Mouse (Mus musculus) embryonic facial prominence, embryonic 13.5 days (tissue): ENCODE measurements around the gene Wdr1. TPM values are rescaled to one million over a fixed set of nuclear protein-coding genes. Genes with fewer than 3 reads are reported as not detected.
"Not testable (repeated sequence)": the region's sequence is repeated elsewhere in the genome, so short reads cannot be mapped to it uniquely, and the experiment has no call there.

Experiments used
- ATAC-seq: fragments of 200-750 bp; cut with Nextera tagmentation; 2 replicates; pipeline ENCODE4 v1.8.0; 2017; ENCODE audit warnings: low read depth; ENCODE audit not compliant: insufficient number of reproducible peaks, insufficient read depth, low FRiP score, low TSS enrichment
- H3K27ac ChIP-seq: fragments of 300-500 bp; sonication (generic); 2 replicates; pipeline ENCODE4 v1.5.1; 2015; ENCODE audit warnings: moderate library complexity, mild to moderate bottlenecking, inconsistent platforms
- H3K27me3 ChIP-seq: fragments of 300-500 bp; sonication (generic); 2 replicates; pipeline ENCODE4 v1.6.1; 2015; ENCODE audit warnings: mild to moderate bottlenecking, inconsistent platforms
- H3K36me3 ChIP-seq: fragments of 300-500 bp; sonication (generic); 2 replicates; pipeline ENCODE4 v1.6.1; 2015; ENCODE audit warnings: mild to moderate bottlenecking, inconsistent platforms
- H3K4me1 ChIP-seq: fragments of 300-500 bp; sonication (generic); 2 replicates; pipeline ENCODE4 v1.6.1; 2015; ENCODE audit warnings: inconsistent platforms
- H3K4me2 ChIP-seq: fragments of 300-500 bp; sonication (generic); 2 replicates; pipeline ENCODE4 v1.6.1; 2015; ENCODE audit warnings: moderate library complexity, mild to moderate bottlenecking, inconsistent platforms
- H3K4me3 ChIP-seq: fragments of 300-500 bp; sonication (generic); 2 replicates; pipeline ENCODE4 v1.5.1; 2015; ENCODE audit warnings: mild to moderate bottlenecking, inconsistent platforms
- H3K9ac ChIP-seq: fragments of 300-500 bp; sonication (generic); 2 replicates; pipeline ENCODE4 v1.6.1; 2015; ENCODE audit warnings: mild to moderate bottlenecking, inconsistent platforms
- H3K9me3 ChIP-seq: fragments of 300-500 bp; sonication (generic); 2 replicates; pipeline ENCODE4 v1.6.1; 2016; ENCODE audit warnings: inconsistent platforms
- WGBS: fragments of 180-500 bp; shearing (Covaris S2); methylation state at CpG from one replicate; pipeline ENCODE4 v1.1.7; 2015; ENCODE audit warnings: mixed read lengths; 5-methylcytosine and 5-hydroxymethylcytosine counted together
- polyA plus RNA-seq: library from polyadenylated mRNA; unstranded; fragments of >200 nt; fragmentation: Nextera tagmentation; extraction: Ambion mirVana; gene quantifications from 2 replicates; pipeline ENCODE4 v1.2.1, GENCODE M21; 2015

Gene Wdr1
- polyA plus RNA-seq, 1 experiment from 2014 or later, result 200 TPM

- no peak for ATAC-seq
Observed at GRCm38 (mm10) chr5:38488673-38489615, 74.1 kb downstream of the Wdr1 start.

DNA sequence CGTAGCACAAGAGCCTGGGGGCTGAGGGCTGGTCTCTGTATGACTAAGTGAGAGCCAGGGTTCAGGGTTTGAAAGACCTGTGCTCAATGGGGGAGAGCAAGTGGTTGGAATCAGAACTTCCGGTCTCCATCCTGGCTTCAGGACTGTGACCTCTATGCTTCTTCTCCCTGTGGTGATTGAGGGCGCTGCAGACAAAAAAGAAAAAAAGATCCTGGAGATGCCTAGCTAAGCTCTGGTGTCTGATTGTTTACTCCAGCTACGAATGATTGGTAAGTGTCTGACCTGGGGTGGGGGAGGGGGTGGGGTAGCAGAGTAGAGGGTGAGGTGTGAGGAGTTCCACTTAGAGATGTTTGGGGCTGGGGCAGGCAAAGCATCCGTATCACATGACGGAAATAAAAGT lies 75.0 kb downstream of the Wdr1 start:
- no peak for ATAC-seq
- H3K4me2 ChIP-seq, result no peak overlapping the region
- H3K4me1 ChIP-seq, result no peaks in the 10 kb centered on the region
- 49% methylated on average over 6 of the region's 6 CpGs for WGBS
- H3K27me3 ChIP-seq, result no peaks in the 10 kb centered on the region
- H3K4me3 ChIP-seq, result no peak overlapping the region
- H3K36me3 ChIP-seq, result no peaks in the 10 kb centered on the region
- H3K9me3 ChIP-seq, result no peaks in the 10 kb centered on the region
- H3K9ac ChIP-seq, result no peak overlapping the region
- no peak overlapping the region for H3K27ac ChIP-seq

More at GRCm38 (mm10) chr5:38488673-38489615, 74.1 kb downstream of the Wdr1 start:
- Histone ChIP-seq H3K36me3 (no peaks in the 10 kb centered on the region), H3K9ac (no peak overlapping the region), H3K4me2 (no peak overlapping the region), H3K4me3 (no peak overlapping the region), H3K27ac (no peak overlapping the region), H3K4me1 (no peaks in the 10 kb centered on the region), H3K9me3 (no peaks in the 10 kb centered on the region), H3K27me3 (no peaks in the 10 kb centered on the region)
- 76% methylated on average over 20 of the region's 20 CpGs for WGBS

- H3K4me3 ChIP-seq, result no peak overlapping the region
- 84% methylated on average over 4 of the region's 4 CpGs for WGBS
- H3K4me1 ChIP-seq, result 0 out of 2 replicates have a peak, but pooled peaks cover under 1% of the 10 kb centered on the region
- no peaks in the 10 kb centered on the region for H3K27me3 ChIP-seq
- H3K27ac ChIP-seq, result no peak overlapping the region
- H3K9ac ChIP-seq, result no peak overlapping the region
- no peaks in the 10 kb centered on the region for H3K36me3 ChIP-seq
- H3K4me2 ChIP-seq, result no peak overlapping the region
- no peaks in the 10 kb centered on the region for H3K9me3 ChIP-seq
- ATAC-seq, result no peak
Observed at GRCm38 (mm10) chr5:38487247-38487646, 75.8 kb downstream of the Wdr1 start.

GRCm38 (mm10) chr5:38485946-38486345 lies 77.1 kb downstream of the Wdr1 start:
- H3K36me3 ChIP-seq, result no peaks in the 10 kb centered on the region
- H3K4me3 ChIP-seq, result no peak overlapping the region
- ATAC-seq, result no peak
- no peak overlapping the region for H3K9ac ChIP-seq
- H3K4me1 ChIP-seq, result peaks cover 6% of the 10 kb centered on the region; the same call in 1 of the 2 replicates
- WGBS, result 75% methylated on average over 4 of the region's 4 CpGs
- no peak overlapping the region for H3K4me2 ChIP-seq
- no peaks in the 10 kb centered on the region for H3K9me3 ChIP-seq
- H3K27me3 ChIP-seq, result no peaks in the 10 kb centered on the region
- H3K27ac ChIP-seq, result no peak overlapping the region

- peaks cover 19% of the 10 kb centered on the region for H3K4me1 ChIP-seq
- no peak for ATAC-seq
- H3K4me3 ChIP-seq, result no peak overlapping the region
- no peaks in the 10 kb centered on the region for H3K9me3 ChIP-seq
- H3K4me2 ChIP-seq, result no peak overlapping the region
- WGBS, result 46% methylated on average over 7 of the region's 7 CpGs
- 0 out of 2 replicates have a peak overlapping the region, but pooled peaks have one; percentile 45 for H3K27ac ChIP-seq
- H3K9ac ChIP-seq, result no peak overlapping the region
- no peaks in the 10 kb centered on the region for H3K27me3 ChIP-seq
- H3K36me3 ChIP-seq, result no peaks in the 10 kb centered on the region
Observed at GRCm38 (mm10) chr5:38483518-38484110, 79.4 kb downstream of the Wdr1 start.

- Histone ChIP-seq H3K27me3 (no peaks in the 10 kb centered on the region), H3K9ac (no peak overlapping the region)
Observed at GRCm38 (mm10) chr5:38480822-38481707, 82.0 kb downstream of the Wdr1 start.

GRCm38 (mm10) chr5:38479908-38480725 lies 82.9 kb downstream of the Wdr1 start:
- no peaks in the 10 kb centered on the region for H3K9me3 ChIP-seq
- peak overlapping the region; percentile 27 for H3K4me3 ChIP-seq
- H3K4me1 ChIP-seq, result peaks cover 19% of the 10 kb centered on the region
- peak overlapping the region; percentile 55 for H3K4me2 ChIP-seq
- no peaks in the 10 kb centered on the region for H3K27me3 ChIP-seq
- 0 out of 2 replicates have a peak, but pooled peaks have one; percentile 22 for ATAC-seq
- H3K27ac ChIP-seq, result 0 out of 2 replicates have a peak overlapping the region, but pooled peaks have one; percentile 11
- 25% methylated on average over 22 of the region's 22 CpGs for WGBS
- peak overlapping the region; percentile 36; the same call in 1 of the 2 replicates for H3K9ac ChIP-seq
- no peaks in the 10 kb centered on the region for H3K36me3 ChIP-seq

More at GRCm38 (mm10) chr5:38480822-38481707, 82.0 kb downstream of the Wdr1 start:
- Histone ChIP-seq H3K4me2 (no peak overlapping the region), H3K27ac (no peak overlapping the region), H3K4me1 (peaks cover 19% of the 10 kb centered on the region), H3K36me3 (no peaks in the 10 kb centered on the region), H3K4me3 (no peak overlapping the region), H3K9me3 (no peaks in the 10 kb centered on the region)
- ATAC-seq, result no peak
- 77% methylated on average over 10 of the region's 10 CpGs for WGBS

GRCm38 (mm10) chr5:38479545-38479907 lies 83.5 kb downstream of the Wdr1 start:
- Histone ChIP-seq H3K9ac (0 out of 2 replicates have a peak overlapping the region, but pooled peaks have one; percentile 36), H3K4me2 (peak overlapping the region; percentile 55), H3K4me3 (peak overlapping the region; percentile 27)

GRCm38 (mm10) chr5:38479027-38479426 lies 84.0 kb downstream of the Wdr1 start:
- Histone ChIP-seq H3K4me2 (no peak overlapping the region; the same call in 1 of the 2 replicates), H3K4me3 (no peak overlapping the region), H3K4me1 (peaks cover 19% of the 10 kb centered on the region), H3K9me3 (no peaks in the 10 kb centered on the region), H3K9ac (no peak overlapping the region), H3K27me3 (no peaks in the 10 kb centered on the region), H3K36me3 (no peaks in the 10 kb centered on the region), H3K27ac (no peak overlapping the region)
- ATAC-seq, result no peak
- WGBS, result 31% methylated on average over 4 of the region's 4 CpGs

More at GRCm38 (mm10) chr5:38479545-38479907, 83.5 kb downstream of the Wdr1 start:
- not testable (repeated sequence) for ATAC-seq, H3K27me3 ChIP-seq, H3K9me3 ChIP-seq, H3K36me3 ChIP-seq, H3K27ac ChIP-seq
- peaks cover 19% of the 10 kb centered on the region for H3K4me1 ChIP-seq

DNA sequence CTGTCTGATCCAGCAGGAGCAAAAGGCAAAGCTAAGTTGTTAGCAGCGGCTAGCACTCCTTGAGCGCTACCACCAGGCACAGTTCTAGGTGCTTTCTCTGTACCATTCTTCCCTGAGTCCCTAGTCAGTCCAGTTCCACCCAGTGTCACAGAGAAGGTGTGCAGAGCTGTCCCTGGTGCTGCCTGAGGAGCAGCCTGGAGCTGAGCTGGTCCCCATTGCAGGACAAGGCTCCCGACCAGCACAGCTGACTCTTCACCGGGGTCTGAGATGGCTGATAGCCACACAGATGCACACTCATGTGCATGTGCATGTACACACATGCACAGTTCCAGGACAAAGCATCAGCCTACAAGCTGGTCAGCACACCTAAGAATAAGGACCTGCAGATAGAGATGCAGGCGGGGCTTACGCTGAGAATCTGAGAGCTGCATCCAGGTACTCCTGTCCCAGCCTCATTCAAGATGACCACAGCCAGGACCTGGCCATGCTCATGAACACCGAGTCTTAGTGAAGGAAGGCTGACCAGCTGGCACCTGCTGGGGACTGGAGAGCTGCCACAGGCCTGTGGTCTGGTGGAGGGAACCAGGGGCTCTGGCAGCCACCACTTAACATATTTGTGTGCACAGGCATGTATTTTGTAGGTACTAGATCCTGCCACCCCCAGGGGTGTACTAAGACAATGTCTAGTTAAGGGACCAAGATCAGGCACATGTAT lies 85.1 kb downstream of the Wdr1 start:
- peak; percentile 40; the same call in 1 of the 2 replicates for ATAC-seq
- H3K9me3 ChIP-seq, result no peaks in the 10 kb centered on the region
- H3K36me3 ChIP-seq, result no peaks in the 10 kb centered on the region
- no peak overlapping the region for H3K9ac ChIP-seq
- peaks cover 19% of the 10 kb centered on the region for H3K4me1 ChIP-seq
- no peaks in the 10 kb centered on the region for H3K27me3 ChIP-seq
- no peak overlapping the region for H3K4me3 ChIP-seq
- H3K27ac ChIP-seq, result no peak overlapping the region
- no peak overlapping the region for H3K4me2 ChIP-seq
- 79% methylated on average over 7 of the region's 7 CpGs for WGBS
